Mouse (Mus musculus) olfactory bulb, adult 2 months (tissue): ENCODE data around the gene Usp16.

Source experiments
- CTCF ChIP-seq: fragments of 200-500 bp; IDR thresholded peaks from 2 replicates; pipeline ENCODE4 v1.5.1; 2012; ENCODE audit warnings: low read depth, mild to moderate bottlenecking, low read length, moderate library complexity; ENCODE audit not compliant: insufficient read depth
- POLR2A ChIP-seq: fragments of 200-500 bp; IDR thresholded peaks from 2 replicates; pipeline ENCODE4 v1.6.1; 2012; ENCODE audit warnings: mild to moderate bottlenecking, low read depth, low read length, moderate library complexity; ENCODE audit not compliant: insufficient read depth

GRCm38 (mm10) chr16:87445528-87445927, 9.0 kb upstream of the Usp16 start:
- TF ChIP-seq CTCF = no peak
- TF ChIP-seq POLR2A = no peak
